Mouse (Mus musculus) heart, adult 2 months (tissue): ENCODE data around the gene Fryl.

ENCODE experiments used
- CTCF ChIP-seq: fragments of 200-600 bp; IDR thresholded peaks from 2 replicates; pipeline ENCODE4 v1.8.1; 2022; ENCODE audit warnings: antibody characterized with exemption, mild to moderate bottlenecking, moderate library complexity
- POLR2A ChIP-seq: fragments of 200-500 bp; IDR thresholded peaks from 2 replicates; pipeline ENCODE4 v1.6.1; 2011; ENCODE audit warnings: mild to moderate bottlenecking, low read depth, low read length, control low read depth; ENCODE audit not compliant: insufficient read depth

DNA sequence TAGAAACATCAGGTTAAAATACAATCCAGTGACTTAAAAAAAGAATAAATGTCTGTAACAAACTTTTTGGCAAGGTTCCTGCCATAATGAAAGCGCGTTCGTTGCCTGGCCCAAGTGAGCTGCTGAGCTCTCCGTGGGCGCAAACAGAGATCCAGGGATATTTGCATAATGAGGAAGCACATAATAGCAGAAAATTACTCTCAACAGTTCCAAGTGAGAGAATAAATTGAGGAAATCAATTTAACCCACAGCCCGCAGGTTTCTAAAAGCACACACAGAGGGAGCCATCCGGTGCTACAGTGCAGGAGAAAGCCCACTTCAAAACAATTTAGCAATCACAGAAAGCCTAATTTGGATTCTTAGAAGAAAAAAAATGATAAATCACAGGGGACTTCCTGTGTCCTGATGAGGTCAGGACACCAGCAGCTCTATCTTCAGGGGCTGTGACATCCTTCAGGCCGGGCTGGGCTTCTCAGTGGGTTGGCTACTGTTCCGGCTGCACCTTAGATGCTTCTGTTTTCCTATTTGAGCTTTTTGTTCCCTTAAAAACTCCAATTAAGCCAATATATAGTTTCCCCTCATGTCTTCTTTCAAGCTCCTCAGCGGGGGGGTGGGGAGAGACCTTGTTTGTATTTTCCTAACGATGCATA lies 194.8 kb downstream of the Fryl start:
- TF ChIP-seq CTCF (no peak), POLR2A (no peak)
